Mouse (Mus musculus): ENCODE data around the gene Sdc3. TPM values are rescaled to one million over a fixed set of nuclear protein-coding genes. Genes with fewer than 3 reads are reported as not detected.

The Sdc3 gene
- total RNA-seq, 2 experiments from 2014 or later, result 36.6 to 46.8 TPM

- DNase-seq (ENCODE audit: low spot score in 2 of 2), result peak in 1 of 2 experiments; percentile 23
These were observed 444 bp upstream of the Sdc3 start for GRCm38 (mm10) chr4:130791811-130792375.

DNA sequence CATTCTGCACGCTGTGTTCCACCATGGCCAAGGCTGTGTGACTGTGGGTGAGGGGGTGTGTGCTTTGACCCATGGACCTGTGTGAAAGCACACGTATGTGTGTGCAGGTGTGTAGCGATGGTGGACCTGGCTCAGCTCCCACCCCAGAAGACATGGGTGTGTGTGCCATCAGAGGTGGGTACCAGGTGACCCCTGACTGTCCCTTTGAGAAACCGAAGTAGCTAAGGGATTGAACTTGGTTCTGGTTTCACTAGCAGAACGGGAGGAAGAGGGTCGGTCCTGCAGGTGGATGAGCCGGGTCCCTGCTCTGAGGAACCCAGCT lies 804 bp downstream of the Sdc3 start:
- DNase-seq (ENCODE audit: low spot score in 2 of 2), result no peak

- DNase-seq (ENCODE audit: low spot score in 2 of 2), result no peak
These were observed 2.4 kb downstream of the Sdc3 start for GRCm38 (mm10) chr4:130794771-130795170.

DNA sequence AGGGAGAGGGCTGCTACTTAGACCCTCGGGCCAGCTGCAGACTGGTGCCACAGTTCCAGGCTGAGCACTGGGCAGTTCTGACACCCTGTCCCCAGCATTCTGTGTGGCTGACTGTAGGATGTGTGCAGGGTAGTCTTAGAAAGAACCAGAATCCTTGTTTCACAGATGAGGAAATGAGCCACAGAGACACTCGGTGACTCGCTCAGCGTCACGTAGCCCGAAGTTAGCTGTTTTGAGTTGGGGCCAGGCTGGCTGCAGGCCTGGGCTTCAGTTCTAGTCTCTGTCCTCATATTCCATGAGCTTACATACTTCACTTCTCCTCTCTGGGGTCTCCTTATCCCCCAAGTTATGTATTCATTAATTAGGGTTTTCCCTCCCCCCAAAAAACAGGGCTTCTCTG lies 3.6 kb downstream of the Sdc3 start:
- DNase-seq (ENCODE audit: low spot score in 2 of 2), result peak in 1 of 2 experiments; percentile 11

DNA sequence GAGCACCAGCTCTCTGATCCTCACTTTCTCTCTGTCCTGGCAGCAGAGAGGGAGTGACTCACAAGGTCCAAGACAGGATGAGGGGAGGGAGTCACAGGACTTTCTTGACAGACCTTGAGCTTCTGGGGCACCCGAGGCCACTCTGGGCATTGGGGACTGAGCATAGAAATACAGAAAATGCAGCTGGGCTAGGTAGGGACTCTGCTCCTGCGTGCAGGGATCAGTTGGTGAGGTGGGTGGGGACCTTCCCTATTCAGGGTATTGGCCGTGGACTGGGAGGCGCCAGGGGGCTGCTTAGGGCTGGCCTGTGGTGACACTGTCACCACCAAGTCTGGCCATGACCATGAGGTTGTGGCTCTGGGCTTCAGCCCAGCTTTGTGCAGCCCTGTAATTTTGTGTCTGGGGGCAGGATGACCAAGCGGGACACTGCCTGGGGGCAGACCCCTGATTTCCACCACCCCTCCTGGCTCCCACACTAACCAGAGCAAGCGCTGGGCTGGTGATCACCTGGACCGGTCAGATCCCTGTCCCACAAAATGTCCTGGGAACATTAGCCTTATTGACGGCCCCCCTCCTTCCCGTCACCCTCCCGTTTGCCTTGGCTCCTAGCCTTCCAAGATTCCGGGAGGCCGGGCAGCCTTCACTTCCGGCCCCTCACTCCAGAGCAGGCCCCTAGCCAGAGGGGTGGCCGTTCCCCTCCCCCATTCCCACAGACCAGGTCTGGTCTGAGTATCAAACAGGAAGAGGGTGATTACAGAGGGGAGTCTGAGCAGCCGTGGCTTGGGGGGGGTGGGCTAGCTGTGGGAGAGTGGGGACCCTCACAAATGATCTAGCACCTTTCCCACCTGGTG lies 5.1 kb downstream of the Sdc3 start:
- peak in 1 of 2 experiments; percentile 28 for DNase-seq (ENCODE audit: low spot score in 2 of 2)

DNA sequence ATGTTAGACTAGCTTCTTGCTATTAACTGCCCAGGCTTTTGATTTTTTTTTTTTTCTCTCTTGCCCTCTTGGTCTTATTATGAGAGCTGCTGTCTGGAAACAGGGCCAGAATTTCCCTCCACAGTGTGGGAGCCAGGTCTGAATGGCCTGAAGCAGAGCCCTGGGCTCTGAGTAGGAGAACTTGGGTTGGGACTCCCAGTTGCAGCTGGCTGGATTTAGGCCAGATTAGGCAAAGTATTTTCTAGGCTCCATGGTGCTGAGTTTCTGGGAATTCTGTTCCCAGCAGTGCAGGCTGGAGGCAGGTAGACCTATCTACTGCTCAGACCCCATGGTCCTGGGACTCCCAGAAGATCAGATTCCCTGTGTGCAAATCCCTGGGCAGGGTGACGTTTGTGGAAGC lies 6.1 kb downstream of the Sdc3 start:
- peak in 1 of 2 experiments; percentile 30 for DNase-seq (ENCODE audit: low spot score in 2 of 2)

DNA sequence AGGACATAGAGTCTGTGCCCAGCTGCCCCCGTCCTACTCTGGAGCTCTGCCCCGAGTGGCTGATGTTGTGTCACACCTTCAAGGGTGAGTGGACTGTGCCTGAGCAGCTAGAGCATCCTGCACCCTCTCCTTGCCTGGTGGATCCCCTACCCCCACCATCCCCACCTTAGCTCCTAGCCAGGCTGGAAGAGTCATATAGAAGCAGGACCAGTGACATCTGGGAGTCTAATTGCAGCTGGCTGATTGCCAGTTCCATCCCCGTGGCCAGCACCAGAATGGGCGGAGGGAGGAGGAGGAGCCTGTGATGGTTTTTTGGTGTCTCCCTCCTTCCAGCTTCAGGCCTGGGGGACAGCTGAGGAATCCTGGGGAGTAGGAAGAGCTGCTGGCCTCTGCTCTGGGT lies 6.8 kb downstream of the Sdc3 start:
- peak in 1 of 2 experiments; percentile 48 for DNase-seq (ENCODE audit: low spot score in 2 of 2)

DNA sequence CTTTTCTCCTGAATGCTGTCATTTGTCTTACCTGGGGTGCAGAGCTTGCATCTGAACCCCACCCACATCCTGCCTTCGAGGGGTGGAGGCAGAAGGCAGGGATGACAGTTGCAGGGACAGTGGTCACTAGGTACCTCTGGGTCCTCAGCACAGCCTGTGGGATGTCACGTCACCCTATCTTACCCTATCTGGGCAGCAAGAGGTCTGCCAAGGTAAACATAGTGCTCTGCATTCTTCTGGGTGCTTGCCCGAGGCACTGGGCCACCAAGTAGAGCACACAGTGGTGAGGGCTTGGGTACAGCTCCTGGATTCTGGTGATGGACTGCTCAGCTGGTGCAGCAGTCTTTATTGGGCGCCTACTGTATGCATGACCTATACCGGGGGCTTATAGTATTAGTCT lies 7.2 kb downstream of the Sdc3 start:
- no peak for DNase-seq (ENCODE audit: low spot score in 2 of 2)

DNA sequence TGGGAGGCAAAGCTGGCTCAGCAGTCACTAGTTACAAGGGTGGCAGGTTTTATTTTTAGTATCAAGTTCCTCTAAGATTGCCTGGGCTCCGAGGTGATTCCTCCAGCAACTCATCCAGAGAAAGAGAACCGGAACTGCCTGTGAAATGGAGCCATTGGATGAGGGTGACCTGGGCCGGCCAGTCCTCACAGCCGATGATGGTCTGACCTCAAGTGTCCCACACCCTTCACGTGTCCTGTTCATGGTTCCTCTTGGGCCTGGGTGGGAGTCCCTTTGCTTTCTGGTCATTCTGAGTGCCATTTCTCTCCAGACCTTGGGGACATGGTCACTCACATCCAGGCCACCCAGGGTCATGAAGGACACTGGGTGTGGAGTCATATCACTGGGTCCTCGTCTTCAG lies 7.8 kb downstream of the Sdc3 start:
- DNase-seq (ENCODE audit: low spot score in 2 of 2), result no peak

- no peak for DNase-seq (ENCODE audit: low spot score in 2 of 2)
These were observed 8.9 kb downstream of the Sdc3 start for GRCm38 (mm10) chr4:130801198-130801597.

GRCm38 (mm10) chr4:130801624-130802329 lies 9.4 kb downstream of the Sdc3 start:
- no peak for DNase-seq (ENCODE audit: low spot score in 2 of 2)

- DNase-seq (ENCODE audit: low spot score in 2 of 2), result no peak
These were observed 11.3 kb downstream of the Sdc3 start for GRCm38 (mm10) chr4:130803591-130803990.

DNA sequence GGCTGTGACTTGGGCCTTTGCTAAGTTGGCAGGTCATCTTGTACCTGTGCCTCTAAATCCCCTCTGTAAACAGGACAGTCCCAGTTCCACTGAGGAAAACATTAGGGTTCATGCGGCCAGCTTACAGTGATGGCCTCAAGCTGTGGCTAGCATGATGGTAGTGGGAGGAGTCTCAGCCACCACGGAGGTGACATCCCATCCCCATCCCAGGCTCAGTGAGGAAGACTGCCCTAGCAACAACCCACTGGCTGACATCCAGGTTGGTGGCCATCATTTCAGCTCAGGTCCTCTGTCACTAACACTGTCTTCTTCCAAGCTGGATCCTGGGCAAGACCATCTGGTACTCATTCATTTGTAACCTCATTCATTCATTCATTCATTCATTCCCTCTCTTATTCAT lies 12.0 kb downstream of the Sdc3 start:
- no peak for DNase-seq (ENCODE audit: low spot score in 2 of 2)

GRCm38 (mm10) chr4:130804771-130805361 lies 12.5 kb downstream of the Sdc3 start:
- DNase-seq (ENCODE audit: low spot score in 2 of 2), result peak in 1 of 2 experiments; percentile 69

DNA sequence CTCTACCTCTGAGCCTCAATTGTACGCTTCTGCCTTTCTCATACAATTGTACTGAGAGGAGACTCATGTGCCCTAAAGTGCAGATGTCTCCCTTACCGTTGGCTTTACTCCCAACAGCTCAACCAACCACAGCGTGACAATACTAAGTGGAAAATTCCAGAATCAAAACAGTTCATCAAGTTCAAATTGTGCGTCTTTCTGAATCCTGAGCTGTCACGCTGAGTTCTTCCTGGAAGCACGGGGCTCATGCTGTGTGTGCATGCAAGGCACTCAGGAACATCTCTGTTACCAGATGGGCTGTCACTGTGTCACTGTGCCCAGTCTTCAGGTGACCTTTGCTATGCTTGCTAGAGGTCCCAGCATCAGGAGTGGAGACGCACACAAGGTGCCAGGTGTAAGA lies 13.4 kb downstream of the Sdc3 start:
- DNase-seq (ENCODE audit: low spot score in 2 of 2), result no peak

- DNase-seq (ENCODE audit: low spot score in 2 of 2), result no peak
These were observed 14.4 kb downstream of the Sdc3 start for GRCm38 (mm10) chr4:130806746-130807145.

DNA sequence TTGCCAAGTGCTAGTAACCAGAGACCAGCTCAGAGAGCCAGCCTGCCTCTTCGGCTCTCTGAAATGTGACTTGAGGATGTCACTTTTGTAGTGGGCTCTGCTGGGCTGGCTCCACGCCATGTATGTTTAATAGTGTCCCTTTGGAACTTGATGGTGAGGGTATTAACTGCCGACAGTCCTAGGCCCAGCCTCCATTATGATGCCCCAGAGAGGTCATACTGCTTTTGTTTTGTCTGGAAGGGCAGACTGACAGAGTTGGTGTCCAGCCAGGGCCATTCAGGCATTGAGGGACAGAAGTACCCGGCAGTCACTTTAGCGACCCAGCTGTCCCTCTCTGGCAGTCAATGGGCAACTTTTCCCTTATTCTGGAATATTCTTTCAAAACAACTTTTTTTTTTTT lies 17.4 kb downstream of the Sdc3 start:
- no peak for DNase-seq (ENCODE audit: low spot score in 2 of 2)

GRCm38 (mm10) chr4:130810845-130811244 lies 18.5 kb downstream of the Sdc3 start:
- DNase-seq (ENCODE audit: low spot score in 2 of 2), result no peak

- DNase-seq (ENCODE audit: low spot score in 2 of 2), result no peak
These were observed 19.0 kb downstream of the Sdc3 start for GRCm38 (mm10) chr4:130811385-130811784.

DNA sequence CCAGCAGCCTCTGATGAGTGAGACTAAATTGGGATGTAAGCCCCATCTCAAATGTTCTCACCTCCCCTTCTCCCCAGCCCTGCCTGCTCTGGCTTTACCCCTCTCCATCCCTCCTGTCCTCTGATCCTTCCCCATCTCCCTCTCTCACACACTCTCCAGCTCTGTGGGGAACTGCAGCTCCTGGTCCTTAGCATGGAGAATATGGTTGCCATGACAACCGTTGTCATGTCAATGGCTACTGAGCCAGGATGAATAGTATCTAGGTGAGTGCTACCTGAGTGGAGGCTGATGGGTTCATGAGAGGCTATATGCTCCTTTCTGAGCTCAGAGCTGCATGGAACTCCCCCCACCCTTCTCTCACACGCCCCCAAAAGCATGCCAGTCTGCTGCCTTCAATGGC lies 21.6 kb downstream of the Sdc3 start:
- DNase-seq (ENCODE audit: low spot score in 2 of 2), result no peak

GRCm38 (mm10) chr4:130814742-130815330 lies 22.5 kb downstream of the Sdc3 start:
- no peak for DNase-seq (ENCODE audit: low spot score in 2 of 2)

GRCm38 (mm10) chr4:130815860-130816259 lies 23.5 kb downstream of the Sdc3 start:
- no peak for DNase-seq (ENCODE audit: low spot score in 2 of 2)

All from gastrocnemius, postnatal 4 days (tissue).